Mouse (Mus musculus): Measurements from ENCODE around the gene 0610009B22Rik.

0610009B22Rik gene

DNA sequence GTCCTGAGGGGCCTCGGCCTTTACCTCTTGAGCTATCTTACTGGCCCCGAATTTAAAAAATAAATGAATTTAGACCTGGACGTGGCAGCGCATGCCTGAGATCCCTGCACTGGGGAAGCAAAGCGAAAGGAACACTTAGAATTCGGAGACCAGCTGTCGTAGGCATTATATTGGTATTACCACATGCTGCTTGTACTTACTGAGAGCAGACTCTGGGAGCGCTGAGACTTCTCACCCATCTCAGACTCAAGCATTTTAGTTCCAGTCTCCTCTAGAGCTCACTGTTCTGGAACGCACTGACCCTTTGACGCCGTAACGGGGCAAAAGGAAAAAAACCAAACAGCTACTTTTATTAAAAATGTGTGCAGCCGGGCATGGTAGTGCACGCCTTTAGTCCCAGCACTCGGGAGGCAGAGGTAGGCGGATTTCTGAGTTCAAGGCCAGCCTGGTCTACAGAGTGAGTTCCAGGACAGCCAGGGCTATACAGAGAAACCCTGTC lies 26.8 kb downstream of the 0610009B22Rik start:
- DNase-seq (ENCODE audit: low spot score in 2 of 2) = no peak

DNA sequence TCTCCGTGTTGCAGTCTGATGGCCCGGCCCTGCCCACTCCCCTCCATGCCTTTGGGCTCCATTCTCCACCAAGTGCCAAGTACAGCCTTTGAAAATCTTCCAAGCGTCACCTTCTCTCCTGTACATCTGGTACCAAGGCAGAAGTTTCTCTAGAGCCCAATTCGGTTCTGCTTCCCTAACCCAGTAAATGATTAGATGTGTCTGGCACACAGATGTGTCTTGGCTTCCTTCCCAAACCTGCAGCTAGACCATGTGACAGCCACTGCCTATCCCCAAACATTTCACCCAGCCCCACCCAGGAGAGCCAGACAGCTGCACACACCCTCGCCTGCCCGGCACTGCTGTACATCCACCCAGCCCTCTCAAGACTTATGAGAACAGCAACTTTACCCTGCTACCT lies 30.0 kb downstream of the 0610009B22Rik start:
- DNase-seq (ENCODE audit: low spot score in 2 of 2) = no peak

DNA sequence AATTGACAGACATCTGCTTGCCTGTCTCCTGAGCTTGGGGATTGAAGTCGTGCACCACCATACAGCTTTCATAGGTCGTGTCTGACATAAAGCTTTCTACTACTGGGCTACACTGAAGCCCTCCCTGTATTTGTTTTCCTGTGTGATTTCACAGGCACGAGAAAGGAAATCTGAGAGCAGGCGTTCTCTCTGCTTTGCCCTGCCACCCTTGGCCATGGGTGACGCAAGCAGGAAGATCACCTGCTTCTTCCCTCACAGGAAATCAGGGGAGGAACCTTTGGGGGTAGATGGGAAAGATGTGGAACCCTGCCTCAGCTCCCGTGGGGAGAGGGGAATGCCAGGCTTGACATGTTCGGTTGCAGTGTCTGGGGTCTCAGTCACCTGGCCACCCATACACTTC lies 30.4 kb downstream of the 0610009B22Rik start:
- no peak for DNase-seq (ENCODE audit: low spot score in 2 of 2)

DNA sequence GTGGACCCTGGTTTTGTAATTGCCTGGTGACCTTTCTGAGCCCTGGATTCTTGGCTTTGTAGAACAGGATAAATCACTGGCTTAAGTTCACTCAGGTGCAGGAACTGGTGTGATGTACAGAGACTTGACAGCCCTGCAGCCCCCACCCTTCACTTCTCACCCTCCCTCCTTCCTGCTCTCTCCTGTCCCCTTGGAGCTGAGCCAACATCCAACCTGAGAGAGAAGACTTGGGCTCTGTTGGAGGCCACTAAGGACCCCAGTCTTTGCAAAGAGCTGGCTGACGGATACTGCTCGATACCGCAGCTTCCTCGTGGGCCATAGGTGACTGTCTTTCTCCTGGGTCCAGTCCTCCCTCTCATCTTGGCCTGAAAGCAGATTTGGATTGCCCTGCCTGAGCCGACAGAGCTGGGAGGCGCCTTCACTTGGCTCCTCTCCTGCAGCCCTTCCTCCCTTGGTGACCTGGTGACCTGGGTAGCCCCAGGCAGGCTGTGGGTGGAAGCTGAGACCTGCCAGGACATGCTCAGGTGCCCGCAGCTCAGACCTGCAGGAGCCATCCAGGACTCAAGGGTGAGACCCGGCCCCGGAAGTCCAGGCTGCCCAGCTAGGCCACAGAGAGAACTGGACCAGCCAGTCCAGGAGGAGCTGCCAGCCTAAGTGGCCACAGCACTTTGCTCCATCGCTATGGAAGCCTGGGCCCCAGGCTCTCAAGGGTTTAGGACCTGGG lies 31.7 kb downstream of the 0610009B22Rik start:
- DNase-seq (ENCODE audit: low spot score in 2 of 2) = no peak

DNA sequence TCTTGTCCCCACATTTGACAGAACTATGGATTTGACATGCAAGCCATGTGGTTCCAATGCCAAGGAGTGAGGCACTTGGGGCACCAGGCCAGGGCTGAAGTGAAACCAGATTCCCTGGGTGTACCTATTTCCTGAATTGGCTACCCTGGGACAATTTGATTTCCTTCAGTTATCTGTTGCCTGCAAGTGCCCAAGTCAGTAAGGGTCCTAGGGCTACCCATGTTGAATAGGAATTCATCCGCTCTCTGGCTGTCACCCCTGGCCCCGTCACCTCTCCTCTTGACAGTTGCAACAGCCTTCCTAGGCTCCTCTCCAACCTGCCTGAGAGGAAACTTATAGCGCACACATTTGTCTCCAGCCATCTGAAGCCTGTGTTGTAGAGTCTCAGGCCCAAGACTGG lies 33.8 kb downstream of the 0610009B22Rik start:
- no peak for DNase-seq (ENCODE audit: low spot score in 2 of 2)

DNA sequence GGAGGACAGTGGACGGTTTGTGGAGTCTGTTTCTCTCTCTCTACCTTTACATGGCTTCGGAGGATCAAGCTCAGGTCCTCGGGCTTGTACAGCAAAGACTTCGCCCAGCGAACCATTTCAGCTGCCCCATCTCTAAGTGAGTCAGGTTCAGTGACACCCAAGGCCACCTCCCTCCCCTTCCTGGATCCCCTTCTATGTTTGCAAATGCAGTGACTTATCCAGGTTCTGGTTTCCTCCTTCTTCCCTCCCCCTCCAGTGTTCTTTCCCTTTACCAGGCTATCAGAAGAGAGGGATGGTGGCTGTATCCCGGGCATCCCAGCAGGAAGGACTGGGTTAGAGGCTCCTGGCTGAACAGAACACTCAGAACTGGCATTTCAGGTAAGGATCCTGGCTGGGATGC lies 34.9 kb downstream of the 0610009B22Rik start:
- DNase-seq (ENCODE audit: low spot score in 2 of 2) = no peak

DNA sequence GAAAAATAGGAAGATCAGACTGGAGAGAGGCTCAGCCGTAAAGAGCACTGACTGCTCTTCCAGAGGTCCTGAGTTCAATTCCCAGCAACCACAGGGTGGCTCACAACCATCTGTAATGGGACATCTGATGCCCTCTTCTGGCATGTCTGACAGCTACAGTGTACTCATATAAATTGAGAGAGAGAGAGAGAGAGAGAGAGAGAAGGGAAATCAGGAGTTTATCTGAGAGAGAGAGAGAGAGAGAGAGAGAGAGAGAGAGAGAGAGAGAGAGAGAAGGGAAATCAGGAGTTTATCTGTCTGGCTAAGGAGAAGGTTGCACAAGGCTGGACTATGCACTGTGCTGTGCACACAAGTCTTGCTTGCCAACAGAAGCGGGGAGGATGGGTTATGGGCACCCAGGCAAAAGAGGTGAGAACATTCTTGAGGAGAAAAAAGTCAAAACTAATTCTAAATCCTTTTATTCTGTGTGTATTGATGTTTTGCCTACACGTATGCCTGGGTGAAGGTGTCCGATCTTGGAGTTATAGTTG lies 35.7 kb downstream of the 0610009B22Rik start:
- no peak for DNase-seq (ENCODE audit: low spot score in 2 of 2)

DNA sequence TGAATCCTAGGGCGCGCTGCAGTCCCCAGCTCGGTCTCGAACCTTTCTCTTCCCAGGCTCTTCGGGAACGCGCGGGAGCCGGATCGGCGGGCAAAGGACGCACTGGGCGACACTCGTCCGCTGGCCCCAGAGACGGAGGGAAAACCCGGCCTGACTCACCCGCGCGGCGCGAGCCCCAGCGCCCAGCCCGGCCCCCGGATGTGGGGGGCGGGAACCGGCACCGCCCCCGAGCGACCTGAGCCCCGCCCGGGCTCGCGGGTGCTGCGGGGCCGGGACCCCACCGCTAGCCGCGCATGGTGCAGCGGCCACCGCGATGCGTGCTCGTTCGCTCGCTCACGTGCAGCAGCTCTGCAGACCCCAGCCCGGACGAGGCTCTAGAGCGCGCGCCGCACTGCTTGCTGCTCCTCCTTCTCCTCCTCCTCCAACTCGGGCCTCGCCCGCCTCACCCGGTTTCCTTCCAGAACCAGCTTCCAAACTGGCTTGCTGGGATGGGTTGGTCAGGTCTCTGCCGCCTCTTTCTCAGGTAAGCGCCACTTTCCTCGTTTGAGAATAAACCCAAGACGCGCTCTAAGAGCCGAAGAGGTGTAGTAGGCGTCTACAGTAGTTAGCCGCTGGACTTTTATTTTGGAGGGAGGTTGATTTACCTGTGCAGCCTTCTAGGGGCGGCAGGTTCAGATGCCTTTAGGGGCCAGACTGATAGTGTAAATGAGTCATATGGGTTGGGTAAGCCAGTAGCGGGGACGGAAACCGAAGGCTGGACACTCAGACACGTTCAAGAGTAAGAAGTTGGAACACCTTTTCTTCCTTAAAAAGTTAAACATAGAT lies 37.8 kb downstream of the 0610009B22Rik start, which contains the start of the genes N4bp3 and D930048N14Rik:
TSS of gene N4bp3 (minus strand) at position 152 of the 825 bp plus-strand sequence.
TSS of gene D930048N14Rik (plus strand) at position 264 of the 825 bp plus-strand sequence.
- DNase-seq (ENCODE audit: low spot score in 2 of 2) = peak; percentile 80 to 81

DNA sequence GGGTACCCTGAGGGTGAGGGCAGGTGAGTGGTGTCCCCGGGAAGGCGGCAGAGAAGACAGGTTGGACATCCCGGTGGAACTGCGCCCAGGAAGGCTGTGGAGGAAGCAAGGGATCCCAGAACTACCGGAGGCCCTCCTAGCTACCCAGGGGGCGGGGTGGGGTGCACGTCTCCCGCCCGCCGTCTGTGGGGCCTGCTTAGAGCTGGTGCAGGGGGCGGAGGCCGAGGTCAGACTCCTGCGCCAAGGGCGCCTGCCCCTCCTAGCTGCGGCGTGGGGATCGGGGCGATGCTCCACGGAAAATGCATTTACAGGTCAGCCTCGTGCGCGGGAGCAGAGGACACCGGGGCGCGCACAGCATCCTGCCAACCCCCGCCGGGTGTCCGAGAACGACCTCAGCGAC lies 38.4 kb downstream of the 0610009B22Rik start:
- DNase-seq (ENCODE audit: low spot score in 2 of 2) = peak in 1 of 2 experiments; percentile 33

DNA sequence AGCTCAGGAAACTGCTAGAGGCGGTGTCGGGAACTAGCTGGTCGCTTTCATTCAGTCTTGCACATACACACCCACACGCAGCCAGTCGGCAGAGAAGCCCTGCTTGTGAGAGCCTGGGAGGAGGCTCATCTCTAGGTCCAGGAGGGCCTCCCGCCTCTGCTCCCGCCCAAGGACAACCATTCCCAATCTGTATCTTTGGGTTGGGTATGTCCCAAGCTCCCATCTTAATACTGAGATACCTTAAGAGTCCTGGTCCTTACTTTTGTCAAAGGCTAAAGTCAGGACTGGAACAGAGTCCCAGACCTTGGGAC lies 38.8 kb downstream of the 0610009B22Rik start:
- no peak for DNase-seq (ENCODE audit: low spot score in 2 of 2)

DNA sequence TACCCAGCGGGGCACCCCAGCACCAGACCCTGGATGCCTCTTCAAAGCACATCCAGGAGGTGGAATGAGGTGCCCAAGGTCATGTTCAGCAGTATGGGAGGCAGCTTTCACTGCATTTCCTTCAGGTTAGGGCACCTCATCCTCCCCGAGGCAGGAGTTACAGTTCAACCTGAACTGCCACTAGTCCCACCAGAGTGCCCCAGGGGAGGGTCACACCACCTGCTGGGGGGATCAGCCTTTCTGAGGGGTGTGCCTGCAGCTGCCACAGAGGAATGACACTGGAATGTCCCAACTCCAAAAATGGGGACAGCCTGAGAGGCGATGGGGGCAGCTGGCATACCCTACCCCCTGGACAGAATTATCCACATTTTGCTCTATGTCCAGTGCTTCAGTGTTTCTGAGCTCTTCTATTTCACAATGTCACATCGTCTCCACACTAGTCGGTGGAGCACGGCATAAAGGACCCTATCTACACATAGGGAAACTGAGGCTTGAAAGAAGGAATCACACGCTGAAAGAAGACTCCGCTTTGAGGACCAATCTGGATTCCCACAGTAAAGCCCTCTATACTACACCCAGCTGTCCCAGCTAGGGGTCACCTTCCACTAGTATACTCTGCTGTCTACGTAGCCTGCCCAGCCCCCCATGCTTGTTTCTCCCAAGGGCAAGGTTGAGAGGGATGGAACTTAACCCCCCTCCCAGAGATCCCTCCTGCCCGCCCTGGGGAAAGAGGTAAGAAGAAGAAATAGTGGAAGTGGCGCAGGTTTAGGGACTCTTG lies 39.4 kb downstream of the 0610009B22Rik start:
- DNase-seq (ENCODE audit: low spot score in 2 of 2) = no peak

DNA sequence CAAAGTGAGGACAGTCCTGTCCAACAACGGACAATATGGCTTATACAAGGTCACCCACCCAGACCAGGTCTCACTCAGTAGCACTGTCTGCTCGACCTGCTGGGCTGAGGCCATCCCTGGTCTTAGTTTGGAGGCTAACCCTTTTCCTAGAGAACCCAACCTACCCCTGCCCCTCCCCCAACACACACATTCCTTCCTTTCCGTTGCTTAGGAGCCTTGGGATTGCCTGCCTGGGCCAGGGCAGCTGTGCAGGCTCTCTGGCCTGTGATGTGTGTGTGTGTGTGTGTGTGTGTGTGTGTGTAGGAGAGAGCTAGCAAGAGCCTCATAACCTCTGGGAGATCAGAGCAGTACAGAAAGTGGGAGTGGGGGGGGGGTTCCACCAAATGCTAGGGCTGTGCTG lies 40.1 kb downstream of the 0610009B22Rik start:
- no peak for DNase-seq (ENCODE audit: low spot score in 2 of 2)

DNA sequence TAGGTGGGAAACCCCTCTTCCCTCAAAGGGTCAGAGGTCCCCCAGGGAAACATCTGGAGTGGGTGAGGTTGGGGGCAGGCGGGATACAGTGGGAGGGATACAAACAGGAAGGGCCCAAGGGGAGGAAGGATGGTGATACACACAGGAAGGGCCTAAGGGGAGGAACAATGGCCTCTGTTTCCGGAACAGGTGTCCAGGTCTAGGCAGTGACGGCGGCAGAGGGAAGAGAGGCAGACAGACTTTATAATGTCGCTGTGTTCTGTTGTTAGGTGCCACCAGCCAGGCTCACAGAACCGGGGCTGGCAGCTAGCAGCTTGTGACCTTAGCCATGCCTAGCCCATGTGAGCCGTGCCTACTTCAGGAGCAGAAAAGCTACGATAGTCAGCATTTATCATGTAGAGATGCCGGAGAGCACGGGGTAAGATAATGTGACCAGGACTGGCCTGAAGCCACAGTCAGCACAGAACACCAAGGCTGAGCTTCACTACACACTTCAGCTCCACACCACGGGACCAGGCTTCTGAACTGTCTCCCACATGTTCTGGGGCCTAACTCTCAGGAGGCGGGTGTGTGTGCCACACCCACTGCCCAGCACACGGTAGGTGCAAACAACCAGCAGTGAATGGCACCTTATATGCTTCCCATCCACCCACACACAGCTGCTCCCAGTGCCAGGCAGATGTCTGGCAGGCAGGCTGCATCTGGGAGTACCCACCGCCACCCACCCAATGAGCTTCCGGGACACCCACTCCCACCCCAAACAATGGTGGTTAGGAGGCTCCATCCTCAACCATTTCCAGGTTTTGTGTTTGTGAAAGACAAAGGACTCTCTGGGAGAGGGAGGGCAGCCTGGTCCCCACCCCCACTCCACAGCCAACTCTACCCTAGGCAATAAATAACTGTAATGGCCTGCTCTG lies 41.7 kb downstream of the 0610009B22Rik start:
- DNase-seq (ENCODE audit: low spot score in 2 of 2) = peak; percentile 37 to 41

DNA sequence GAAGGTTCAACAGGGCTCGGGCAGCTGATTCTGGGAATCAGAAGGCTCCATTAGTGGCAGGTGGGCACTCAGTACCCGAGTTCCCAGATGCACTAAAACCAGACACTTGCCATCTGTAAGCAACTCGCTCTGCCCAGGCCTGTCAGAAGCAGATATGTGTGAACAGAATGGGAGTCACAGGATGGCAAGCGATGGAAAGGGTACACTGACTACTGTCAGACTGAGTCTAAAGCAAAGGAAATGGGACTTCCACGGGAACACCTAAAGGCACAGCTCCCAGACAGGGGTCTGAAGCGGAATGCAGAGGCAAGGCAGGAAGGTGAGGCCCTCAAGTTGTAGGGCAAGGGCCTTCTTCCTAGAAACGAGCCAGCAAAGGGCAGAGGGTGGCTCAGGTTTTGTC lies 42.4 kb downstream of the 0610009B22Rik start:
- DNase-seq (ENCODE audit: low spot score in 2 of 2) = no peak

DNA sequence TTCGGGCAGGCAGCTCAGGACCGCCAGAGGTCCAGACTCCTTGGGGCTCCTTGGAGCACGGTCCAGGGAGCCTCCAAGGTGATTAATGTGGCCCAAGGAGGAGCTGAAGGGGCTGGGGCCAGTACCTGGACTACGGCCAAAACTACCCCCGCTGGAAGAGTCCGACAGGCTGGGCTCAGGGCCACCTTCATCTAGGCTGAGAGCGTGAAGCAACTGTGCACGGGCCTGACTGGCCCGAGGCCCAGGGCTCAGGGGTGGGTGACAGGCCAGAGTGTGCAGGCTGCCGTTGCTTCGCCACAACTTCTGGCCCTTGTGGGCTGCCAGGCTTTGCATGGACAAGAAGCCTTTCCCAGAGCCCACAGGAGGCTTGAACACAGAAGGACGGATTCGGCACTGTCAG lies 43.4 kb downstream of the 0610009B22Rik start:
- no peak for DNase-seq (ENCODE audit: low spot score in 2 of 2)

DNA sequence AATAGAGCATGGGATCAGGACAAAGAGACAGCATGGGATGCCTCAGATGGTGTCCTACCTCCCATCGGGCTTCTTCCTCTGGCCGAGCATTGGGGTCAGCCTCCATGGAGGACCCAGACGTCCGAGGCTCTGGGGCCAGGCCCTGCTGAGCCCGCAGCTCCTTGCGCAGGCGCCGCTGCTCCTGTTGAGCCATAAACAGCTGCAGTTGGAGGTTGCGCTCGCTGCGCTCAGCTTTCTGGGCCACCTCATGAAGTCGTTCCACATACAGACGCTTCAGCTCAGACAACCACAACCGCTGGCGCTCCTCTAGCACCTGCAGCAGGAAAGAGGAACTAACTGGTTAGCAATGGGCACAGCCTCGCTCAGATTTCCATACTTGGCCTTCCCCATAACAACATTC lies 44.5 kb downstream of the 0610009B22Rik start:
- peak; percentile 87 for DNase-seq (ENCODE audit: low spot score in 2 of 2)

DNA sequence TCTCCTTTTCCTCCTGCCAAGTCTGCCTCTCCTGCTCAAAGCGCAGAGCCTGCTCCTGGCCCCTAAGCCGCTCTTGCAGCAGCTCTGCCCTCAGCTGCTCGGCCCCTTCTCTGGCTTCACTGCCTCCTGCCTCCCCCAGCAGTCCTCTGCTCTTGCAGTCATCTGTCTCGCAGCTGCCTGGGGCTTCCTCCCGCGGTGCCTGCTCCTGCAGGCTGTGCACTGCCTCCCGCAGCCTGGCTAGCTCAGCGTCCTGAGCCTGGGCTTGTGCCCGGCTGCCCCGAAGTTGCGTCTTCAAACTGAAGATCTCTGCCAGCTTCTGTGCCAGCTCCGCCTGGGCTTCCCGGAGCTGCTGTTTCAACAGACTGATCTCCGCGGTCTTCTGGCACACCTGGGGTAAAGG lies 44.9 kb downstream of the 0610009B22Rik start:
- DNase-seq (ENCODE audit: low spot score in 2 of 2) = peak; percentile 41 to 48

DNA sequence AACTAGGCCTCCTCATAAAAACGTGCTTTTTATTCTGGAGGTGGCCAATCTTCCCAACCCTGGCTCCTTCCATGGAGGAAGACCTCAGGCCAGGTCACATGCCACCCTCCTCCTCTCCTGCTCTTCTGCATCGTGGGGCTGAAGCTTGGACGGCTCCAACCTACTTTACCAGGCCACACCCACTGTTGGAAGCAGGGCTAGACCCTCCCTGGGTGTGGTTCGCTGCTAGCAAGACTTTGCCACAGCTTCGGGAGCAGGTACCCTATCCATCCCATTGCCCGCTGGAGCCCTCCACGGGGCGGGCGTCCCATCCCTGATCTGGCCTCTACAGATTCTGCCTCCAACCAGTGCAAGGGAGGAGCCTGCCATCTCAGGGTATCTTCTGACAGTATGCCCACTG lies 45.5 kb downstream of the 0610009B22Rik start:
- DNase-seq (ENCODE audit: low spot score in 2 of 2) = no peak

DNA sequence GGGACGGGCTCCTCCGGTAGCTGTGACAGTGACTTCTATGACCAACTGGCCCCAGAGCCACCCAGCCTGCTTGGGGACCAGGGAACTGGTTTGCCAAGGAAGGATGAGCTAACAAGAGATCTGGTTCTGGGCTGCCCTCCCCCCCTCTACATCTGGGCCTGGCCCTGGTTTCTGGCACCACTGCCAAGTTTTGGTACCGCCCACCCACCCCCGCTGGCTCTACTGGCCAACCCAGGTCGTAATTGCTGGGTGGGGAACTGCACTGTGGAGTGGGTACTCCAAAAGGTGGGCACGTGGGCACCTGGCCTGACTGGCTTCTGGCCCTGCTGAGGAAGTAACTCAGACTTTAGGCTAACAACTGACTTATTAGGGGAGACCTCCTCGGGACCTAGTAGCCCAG lies 47.9 kb downstream of the 0610009B22Rik start:
- DNase-seq (ENCODE audit: low spot score in 2 of 2) = no peak

DNA sequence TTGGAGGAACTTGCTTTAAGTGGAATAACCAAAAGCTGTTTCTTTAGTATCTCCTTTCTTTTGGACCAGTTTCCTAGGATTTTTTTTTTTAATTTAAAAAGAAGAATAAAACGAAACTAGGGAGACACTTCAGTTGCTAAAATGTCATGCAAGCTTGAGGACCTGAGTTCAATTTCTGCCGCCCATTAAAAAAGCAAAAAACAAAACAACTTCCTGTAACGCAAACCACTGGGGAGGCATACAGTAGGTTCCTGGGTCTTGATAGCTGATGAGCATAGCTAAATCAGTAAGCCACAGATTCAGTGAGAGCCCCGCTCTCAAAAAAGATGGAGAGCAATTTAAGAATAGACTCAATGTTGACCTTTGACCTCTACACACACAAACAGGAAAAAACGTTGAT lies 50.2 kb downstream of the 0610009B22Rik start:
- no peak for DNase-seq (ENCODE audit: low spot score in 2 of 2)

DNA sequence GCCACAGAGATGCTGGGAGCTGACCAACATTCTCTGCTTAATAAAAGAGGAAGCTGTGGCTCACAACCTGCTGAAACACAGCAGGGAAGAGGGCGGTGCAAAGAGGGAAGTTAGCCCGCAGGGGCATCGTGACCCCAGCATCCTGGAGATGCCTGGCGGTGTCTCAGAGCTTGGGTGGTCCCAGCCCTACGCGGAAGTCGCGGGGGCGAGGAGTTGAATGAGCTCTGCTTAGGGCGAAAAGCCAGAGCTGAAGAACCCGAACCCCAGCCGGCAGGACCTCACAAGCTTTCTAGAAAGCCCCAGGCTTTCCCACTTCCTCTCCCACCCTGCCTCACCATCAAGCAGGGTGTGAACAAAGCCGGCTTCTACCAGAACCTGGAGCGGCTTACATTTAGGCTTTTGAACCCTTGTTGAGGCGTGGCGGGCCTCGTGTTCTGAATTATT lies 50.7 kb downstream of the 0610009B22Rik start:
- DNase-seq (ENCODE audit: low spot score in 2 of 2) = peak; percentile 81 to 86

Measured in spleen, postnatal 36 days (tissue).